Mouse (Mus musculus) liver, postnatal 0 days (tissue): ENCODE results near the gene Lrrc46. TPM values are rescaled to one million over a fixed set of nuclear protein-coding genes. Genes with fewer than 3 reads are reported as not detected.

ENCODE experiments used
- ATAC-seq: fragments of 200-750 bp; cut with Nextera tagmentation; 2 replicates; pipeline ENCODE4 v1.8.0; 2017; ENCODE audit warnings: mild to moderate bottlenecking, moderate library complexity
- DNase-seq: peaks from one replicate; pipeline ENCODE4 v3.0.0-alpha.2; 2016
- H3K27ac ChIP-seq: fragments of 300-500 bp; sonication (generic); 2 replicates; pipeline ENCODE4 v1.5.1; 2014; ENCODE audit warnings: antibody characterized with exemption, moderate library complexity, mild to moderate bottlenecking, low read depth
- H3K27me3 ChIP-seq: fragments of 300-500 bp; sonication (generic); 2 replicates; pipeline ENCODE4 v1.6.1; 2014; ENCODE audit warnings: low read length, control low read depth, mixed read lengths; ENCODE audit not compliant: insufficient read depth
- H3K36me3 ChIP-seq: fragments of 300-500 bp; sonication (generic); replicated peaks from 2 replicates; pipeline ENCODE4 v1.6.1; 2014; ENCODE audit warnings: mild to moderate bottlenecking, control low read depth, low read length, moderate library complexity, mixed read lengths; ENCODE audit not compliant: insufficient read depth
- H3K4me1 ChIP-seq: fragments of 300-500 bp; sonication (generic); 2 replicates; pipeline ENCODE4 v1.6.1; 2014; ENCODE audit warnings: antibody characterized with exemption, mild to moderate bottlenecking, control low read depth; ENCODE audit not compliant: insufficient read depth
- H3K4me2 ChIP-seq: fragments of 300-500 bp; sonication (generic); 2 replicates; pipeline ENCODE4 v1.6.1; 2014; ENCODE audit warnings: low read depth, mild to moderate bottlenecking, low read length, moderate library complexity, mixed read lengths
- H3K4me3 ChIP-seq: fragments of 300-500 bp; sonication (generic); 2 replicates; pipeline ENCODE4 v1.5.1; 2014; ENCODE audit warnings: low read depth, low read length
- H3K9ac ChIP-seq: fragments of 300-500 bp; sonication (generic); replicated peaks from 2 replicates; pipeline ENCODE4 v1.6.1; 2014; ENCODE audit warnings: mild to moderate bottlenecking, moderate library complexity
- H3K9me3 ChIP-seq: fragments of 300-500 bp; sonication (generic); 2 replicates; pipeline ENCODE4 v1.6.1; 2016; ENCODE audit warnings: mild to moderate bottlenecking, control low read depth, low read length, mixed read lengths
- CTCF ChIP-seq: sonication (generic); IDR thresholded peaks from 2 replicates; pipeline ENCODE4 v1.5.1; 2016; ENCODE audit warnings: antibody characterized with exemption, low read depth
- EP300 ChIP-seq: IDR thresholded peaks from 2 replicates; pipeline ENCODE4 v1.6.1; 2016; ENCODE audit warnings: antibody characterized with exemption, low read depth, mild to moderate bottlenecking
- WGBS: fragments of 180-500 bp; shearing (Covaris S2); extraction: QIAGEN DNeasy Blood & Tissue Kit; methylation state at CpG from one replicate; pipeline ENCODE4 v1.1.7; 2014; ENCODE audit not compliant: insufficient replicate concordance; 5-methylcytosine and 5-hydroxymethylcytosine counted together
- polyA plus RNA-seq: library from polyadenylated mRNA; unstranded; fragments of >200 nt; fragmentation: Nextera tagmentation; extraction: Ambion mirVana; gene quantifications from 2 replicates; pipeline ENCODE4 v1.2.1, GENCODE M21; 2015

Gene Lrrc46
- polyA plus RNA-seq, 1 experiment from 2014 or later = 0.73 TPM

GRCm38 (mm10) chr11:97030426-97030825 is 10.8 kb downstream of the Lrrc46 start:
- no peaks in the 10 kb centered on the region for H3K36me3 ChIP-seq
- peak overlapping the region; percentile 88 for H3K4me2 ChIP-seq
- peaks cover 17% of the 10 kb centered on the region for H3K4me1 ChIP-seq
- DNase-seq = no peak
- peak overlapping the region; percentile 68 for H3K4me3 ChIP-seq
- TF ChIP-seq EP300 (no peak), CTCF (no peak)
- ATAC-seq = no peak
- H3K27me3 ChIP-seq = no peaks in the 10 kb centered on the region
- H3K9ac ChIP-seq = peak overlapping the region; percentile 72
- 0 out of 2 replicates have a peak overlapping the region, but pooled peaks have one; percentile 62 for H3K27ac ChIP-seq
- no peaks in the 10 kb centered on the region for H3K9me3 ChIP-seq
- 20% methylated on average over 15 of the region's 15 CpGs for WGBS

GRCm38 (mm10) chr11:97029686-97030417 is 11.4 kb downstream of the Lrrc46 start, which contains the start of gene Scrn2:
Gene Scrn2, plus strand, starts transcription at chr11:97029938.
- TF ChIP-seq CTCF = peak; percentile 92
- TF ChIP-seq EP300 = no peak
- Histone ChIP-seq H3K9ac (peak within 1 kb of the TSS; percentile 72), H3K36me3 (no peaks in the 10 kb centered on the region), H3K9me3 (no peaks in the 10 kb centered on the region), H3K27ac (peak within 1 kb of the TSS; percentile 62), H3K4me2 (peak within 1 kb of the TSS; percentile 88), H3K4me1 (peaks cover 17% of the 10 kb centered on the region), H3K27me3 (0 out of 2 replicates have a peak, but pooled peaks cover under 1% of the 10 kb centered on the region), H3K4me3 (peak within 1 kb of the TSS; percentile 68)
- ATAC-seq (peak; percentile 83), DNase-seq (peak; percentile 93)
- WGBS = under 1% methylated on average over 25 of the region's 25 CpGs

- Histone ChIP-seq H3K9me3 (no peaks in the 10 kb centered on the region), H3K27me3 (peaks cover 40% of the 10 kb centered on the region), H3K4me2 (peak overlapping the region; percentile 65), H3K9ac (peak overlapping the region; percentile 40; the same call in 1 of the 2 replicates), H3K36me3 (no peaks in the 10 kb centered on the region), H3K4me1 (peaks cover 25% of the 10 kb centered on the region), H3K27ac (no peak overlapping the region), H3K4me3 (peak overlapping the region; percentile 18; the same call in 1 of the 2 replicates)
- 8% methylated on average over 17 of the region's 17 CpGs for WGBS
- DNase-seq (peak; percentile 90), ATAC-seq (peak; percentile 37)
- TF ChIP-seq CTCF (peak; percentile 98), EP300 (no peak; the same call in 1 of the 2 replicates)
Observed at GRCm38 (mm10) chr11:97025721-97026344, 15.4 kb downstream of the Lrrc46 start.

GRCm38 (mm10) chr11:97024977-97025376 is 16.2 kb downstream of the Lrrc46 start:
- DNase-seq (no peak), ATAC-seq (no peak)
- H3K27me3 ChIP-seq = peaks cover 48% of the 10 kb centered on the region
- WGBS = 53% methylated on average over 10 of the region's 10 CpGs
- no peaks in the 10 kb centered on the region for H3K36me3 ChIP-seq
- H3K4me3 ChIP-seq = no peak overlapping the region
- H3K9me3 ChIP-seq = no peaks in the 10 kb centered on the region
- no peak overlapping the region for H3K4me2 ChIP-seq
- no peak overlapping the region for H3K27ac ChIP-seq
- peaks cover 16% of the 10 kb centered on the region for H3K4me1 ChIP-seq
- no peak for TF ChIP-seq EP300
- no peak for TF ChIP-seq CTCF
- no peak overlapping the region for H3K9ac ChIP-seq

DNA sequence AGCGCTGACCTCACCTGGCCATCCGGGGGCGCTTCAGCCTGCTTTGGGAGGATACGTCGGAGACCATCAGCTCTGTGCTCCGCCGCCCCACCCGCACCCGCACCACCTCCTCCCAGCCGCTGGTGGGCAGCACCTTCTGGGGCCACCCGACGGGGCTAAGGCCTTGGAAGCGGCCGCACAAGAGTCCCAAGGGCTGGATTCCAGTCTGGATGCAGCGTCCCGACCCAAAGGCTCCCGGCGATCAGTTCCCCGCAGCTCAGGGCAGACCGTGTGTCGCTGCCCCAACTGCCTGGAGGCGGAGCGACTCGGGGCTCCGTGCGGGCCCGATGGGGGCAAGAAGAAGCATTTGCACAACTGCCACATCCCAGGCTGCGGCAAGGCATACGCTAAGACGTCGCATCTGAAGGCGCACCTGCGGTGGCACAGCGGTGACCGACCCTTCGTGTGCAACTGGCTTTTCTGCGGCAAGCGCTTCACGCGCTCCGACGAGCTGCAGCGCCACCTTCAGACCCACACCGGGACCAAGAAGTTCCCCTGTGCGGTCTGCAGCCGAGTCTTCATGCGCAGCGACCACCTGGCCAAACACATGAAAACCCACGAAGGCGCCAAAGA is 19.2 kb downstream of the Lrrc46 start:
- Histone ChIP-seq H3K4me1 (peaks cover 20% of the 10 kb centered on the region), H3K36me3 (no peaks in the 10 kb centered on the region), H3K4me2 (peak overlapping the region; percentile 88), H3K27ac (no peak overlapping the region), H3K9ac (peak overlapping the region; percentile 55), H3K9me3 (no peaks in the 10 kb centered on the region), H3K4me3 (peak overlapping the region; percentile 56), H3K27me3 (peaks cover 77% of the 10 kb centered on the region)
- ATAC-seq (peak; percentile 82), DNase-seq (peak; percentile 76)
- under 1% methylated on average over 48 of the region's 50 CpGs for WGBS
- TF ChIP-seq CTCF (peak; percentile 77), EP300 (no peak)
